Mouse (Mus musculus) T-helper 2 cell (primary cell): ENCODE data around the gene Ext2.

Experiments used
- in situ Hi-C: fragments of 300-600 bp; cut with MboI, MseI; formaldehyde crosslinking; loops from one replicate; pipeline ENCODE4 v1.15.1; 2025; ENCODE audit warnings: high pct_unique_total_duplicates

Ext2 gene

DNA sequence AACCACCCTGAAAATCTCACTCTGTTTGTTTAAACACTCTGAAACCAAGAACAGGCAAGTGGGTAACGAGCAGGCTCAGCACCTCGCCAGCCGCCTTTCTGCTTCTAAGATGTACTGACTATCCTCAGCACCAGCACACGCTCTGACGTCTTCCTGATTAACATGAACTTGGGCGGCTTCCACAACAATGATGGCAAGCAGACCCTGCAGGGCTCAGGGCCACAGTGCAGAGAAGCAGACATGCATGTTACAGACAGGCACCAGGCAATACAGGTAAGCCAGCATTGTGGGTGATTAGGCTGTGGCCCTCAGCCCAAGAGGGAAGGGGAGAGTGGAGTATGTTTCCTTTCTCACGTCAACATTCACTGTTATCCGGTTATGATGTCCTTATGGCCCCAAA is 14.9 kb downstream of the Ext2 start:
- in situ Hi-C loops = no loop called here

- in situ Hi-C loops = no loop called here
Measured at GRCm38 (mm10) chr2:93806487-93807201, 15.7 kb downstream of the Ext2 start.

DNA sequence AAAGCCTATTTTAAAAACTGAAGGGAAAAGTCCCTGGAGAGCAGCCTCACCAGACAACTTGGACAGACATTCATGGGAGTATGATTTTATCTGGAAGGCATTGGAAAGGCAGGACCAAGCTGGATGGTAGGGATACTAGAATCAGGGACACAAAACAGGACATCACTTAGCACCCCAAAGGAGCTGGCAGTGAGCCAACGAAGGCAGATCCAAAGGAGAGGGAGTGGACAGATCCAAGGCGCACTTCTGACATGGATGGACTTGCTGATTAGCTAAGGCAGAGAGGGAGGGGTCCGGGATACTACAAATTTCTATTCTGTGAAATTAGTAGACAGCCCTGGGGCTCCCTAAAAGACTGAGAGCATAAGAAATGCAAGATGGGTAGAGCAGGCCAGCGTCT is 16.8 kb downstream of the Ext2 start:
- in situ Hi-C loops = no loop called here

- in situ Hi-C loops = no loop called here
Measured at GRCm38 (mm10) chr2:93805066-93805465, 17.3 kb downstream of the Ext2 start.

DNA sequence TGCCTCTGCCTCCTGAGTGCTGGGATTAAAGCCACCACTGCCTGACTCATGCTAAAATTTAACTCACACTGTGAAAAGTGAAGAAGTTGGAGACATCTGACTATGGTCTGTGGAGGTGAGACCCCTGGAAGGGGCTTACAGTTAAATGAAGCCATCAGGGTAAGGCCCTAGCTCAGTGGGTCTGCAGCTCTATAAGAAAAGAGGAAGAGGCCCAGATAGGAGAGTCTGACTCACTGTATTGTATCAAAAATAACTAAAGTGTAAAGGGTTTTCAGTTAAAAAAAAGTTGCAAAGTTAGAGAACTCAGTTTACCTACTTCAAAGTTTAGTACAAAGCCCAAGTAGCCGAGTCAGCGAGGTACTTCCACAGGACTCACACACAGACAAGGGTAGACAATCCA is 19.4 kb downstream of the Ext2 start:
- in situ Hi-C loops = no loop called here

DNA sequence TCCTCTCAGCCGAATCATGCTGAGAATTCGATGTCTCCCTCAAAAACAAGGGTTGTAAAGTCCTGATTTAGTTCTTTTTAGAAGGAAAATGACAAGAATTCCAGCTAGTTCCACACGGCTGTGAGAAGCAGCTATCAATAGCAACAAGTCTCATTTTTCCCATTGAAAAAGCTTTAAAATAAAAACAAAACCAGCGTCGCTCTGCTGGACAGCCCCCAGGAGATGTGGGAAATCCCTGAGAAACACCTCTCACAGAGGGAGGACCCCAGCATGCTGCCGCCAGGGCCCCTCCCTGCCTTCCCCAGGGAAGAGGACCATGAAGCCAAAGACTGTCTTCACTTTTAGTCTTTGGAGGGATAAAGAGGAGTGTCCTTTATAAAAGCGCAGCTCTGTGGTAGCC is 21.3 kb downstream of the Ext2 start:
- in situ Hi-C loops = no loop called here

GRCm38 (mm10) chr2:93797162-93797795 is 25.1 kb downstream of the Ext2 start:
- in situ Hi-C loops = no loop called here

GRCm38 (mm10) chr2:93794375-93794774 is 28.0 kb downstream of the Ext2 start:
- in situ Hi-C loops = no loop called here

DNA sequence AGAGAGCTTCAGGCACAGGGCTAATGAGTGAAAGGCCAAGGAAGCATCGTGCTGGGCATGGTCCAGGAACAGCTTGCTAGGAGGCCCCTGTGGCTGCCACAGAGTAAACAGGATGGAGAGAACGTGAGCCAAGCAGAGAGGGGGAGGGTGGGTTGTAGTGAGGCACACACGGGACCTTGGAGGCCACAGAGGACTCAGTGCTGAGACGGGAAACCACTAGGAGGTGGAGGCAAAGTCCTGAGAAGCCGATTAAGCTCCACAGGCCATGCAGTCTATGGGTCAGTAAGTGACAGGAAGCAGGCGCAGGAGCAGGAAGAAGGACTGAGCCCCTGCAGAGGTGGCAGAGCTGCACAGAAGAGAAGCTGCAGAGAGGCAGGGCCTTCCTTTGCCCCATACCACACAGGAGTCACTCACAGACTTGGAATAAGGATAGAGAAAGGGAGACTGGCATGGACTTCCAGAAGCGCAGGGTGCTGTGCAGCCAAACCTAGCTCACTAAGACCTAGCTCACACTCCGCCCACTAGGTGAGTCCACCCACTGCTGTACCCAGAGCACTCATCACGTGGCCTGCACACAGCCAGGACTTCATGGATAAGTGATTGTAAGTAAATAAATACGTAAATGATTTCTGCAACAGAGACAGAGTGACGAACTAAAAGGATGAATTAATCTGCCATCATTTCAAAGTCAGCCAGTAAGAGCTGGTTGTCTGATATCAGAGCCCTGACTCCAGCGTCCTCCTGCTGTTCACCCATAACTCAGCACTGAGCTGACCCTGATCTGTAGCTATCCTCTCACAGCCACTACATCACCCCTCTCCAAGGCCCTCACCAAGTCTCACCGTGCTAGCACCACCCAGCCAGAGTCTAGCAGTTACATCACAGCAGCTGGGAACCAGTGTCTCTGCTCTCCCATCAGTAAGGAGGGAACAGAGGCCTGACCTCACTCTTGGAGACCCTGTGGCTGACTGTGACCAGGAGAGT is 30.6 kb downstream of the Ext2 start:
- in situ Hi-C loops = no loop called here

DNA sequence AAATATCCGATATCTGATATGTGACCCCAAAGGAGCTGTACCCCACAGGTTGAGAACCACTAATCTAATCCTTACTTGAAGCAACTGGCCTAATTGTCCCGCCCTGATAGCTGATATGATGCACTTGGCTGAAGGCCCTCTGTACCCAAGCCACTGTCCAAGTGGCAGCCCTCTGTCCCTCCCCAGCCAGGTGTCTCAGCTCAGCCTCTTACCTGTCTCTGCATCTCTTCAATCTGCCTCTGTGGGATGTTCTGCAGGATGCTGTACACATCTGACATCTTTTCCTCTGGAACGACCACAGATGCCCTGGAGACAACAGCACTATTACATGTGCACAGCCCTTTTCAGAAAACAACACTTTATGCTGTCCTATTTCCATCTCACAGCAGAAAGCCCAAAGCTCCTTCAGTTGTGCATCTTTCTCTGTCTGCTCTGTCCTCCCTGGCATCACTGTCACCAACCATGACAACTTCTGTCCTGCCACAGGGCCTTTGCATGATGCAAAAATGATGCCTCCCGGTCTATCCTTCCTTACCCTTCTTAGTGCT is 31.5 kb downstream of the Ext2 start:
- in situ Hi-C loops = no loop called here

DNA sequence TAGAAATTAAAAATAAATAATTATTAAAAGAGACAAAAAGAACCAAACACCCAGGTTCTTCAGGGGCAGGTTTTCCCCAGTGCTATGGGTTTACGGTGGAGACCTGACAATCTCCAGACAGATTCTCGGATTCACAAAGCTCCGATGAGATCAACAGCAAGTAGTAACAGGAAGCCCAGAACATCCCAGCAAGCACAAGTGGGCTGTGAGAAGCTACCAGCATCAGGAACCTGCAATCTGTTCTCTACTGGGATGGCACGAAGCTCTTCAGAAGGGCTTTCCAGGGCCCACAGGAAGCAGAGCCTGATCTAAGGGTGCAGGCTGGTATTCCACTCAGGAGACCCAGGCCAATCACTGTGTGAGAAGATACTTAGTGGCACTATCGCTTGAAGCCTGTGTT is 33.8 kb downstream of the Ext2 start:
- in situ Hi-C loops = no loop called here

- in situ Hi-C loops = no loop called here
Measured at GRCm38 (mm10) chr2:93786175-93786574, 36.2 kb downstream of the Ext2 start.

DNA sequence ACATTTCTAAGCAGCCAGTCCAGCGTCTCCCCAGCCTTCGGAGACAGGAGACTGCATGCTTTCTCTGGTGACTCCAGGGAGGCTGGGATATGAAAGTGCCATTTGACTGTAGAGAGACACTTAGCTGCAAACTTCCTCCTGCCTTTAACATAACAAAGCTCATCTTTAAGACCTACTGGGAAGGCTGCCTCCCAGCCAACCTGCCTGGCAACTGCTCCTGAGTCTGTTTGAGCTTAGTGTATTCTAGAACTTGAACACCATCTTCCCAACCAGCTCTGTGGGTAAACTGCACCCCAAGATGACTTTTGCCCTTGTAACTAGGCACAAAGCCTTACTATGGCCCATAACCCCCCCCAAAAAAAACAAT is 37.0 kb downstream of the Ext2 start:
- in situ Hi-C loops = no loop called here

DNA sequence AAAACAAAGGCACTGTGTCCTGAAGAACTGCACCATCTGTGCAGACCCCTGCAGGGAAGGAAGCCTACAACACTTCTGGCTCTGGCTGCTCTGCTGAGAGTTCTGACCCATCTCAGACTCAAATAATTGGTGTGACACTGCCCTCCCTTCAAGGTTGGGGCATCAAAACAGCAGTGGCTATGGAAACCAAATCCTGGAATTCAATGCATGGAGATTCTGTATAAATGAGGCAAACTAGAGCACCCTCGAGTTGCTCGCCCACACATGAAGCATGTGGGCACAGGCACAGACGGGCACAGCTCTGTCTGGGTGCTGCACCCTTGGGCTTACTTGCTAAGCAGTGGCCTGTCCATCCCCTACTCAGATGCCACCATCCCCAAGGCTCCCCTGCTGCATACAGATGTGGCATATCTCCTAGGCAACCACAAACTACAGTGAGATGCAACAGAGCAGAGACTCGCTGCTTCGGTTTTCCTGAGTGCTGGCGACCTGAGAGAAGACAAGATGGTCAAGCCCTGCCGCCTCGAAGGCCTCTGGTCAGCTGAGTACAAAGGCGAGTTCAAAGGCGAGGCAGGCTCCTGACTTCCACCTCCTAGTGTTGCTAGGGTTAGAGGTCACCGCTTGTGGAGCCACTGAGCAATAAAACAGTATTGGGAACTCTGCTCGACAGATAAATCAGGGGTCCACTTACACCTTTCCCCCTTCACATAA is 37.5 kb downstream of the Ext2 start:
- in situ Hi-C loops = no loop called here

DNA sequence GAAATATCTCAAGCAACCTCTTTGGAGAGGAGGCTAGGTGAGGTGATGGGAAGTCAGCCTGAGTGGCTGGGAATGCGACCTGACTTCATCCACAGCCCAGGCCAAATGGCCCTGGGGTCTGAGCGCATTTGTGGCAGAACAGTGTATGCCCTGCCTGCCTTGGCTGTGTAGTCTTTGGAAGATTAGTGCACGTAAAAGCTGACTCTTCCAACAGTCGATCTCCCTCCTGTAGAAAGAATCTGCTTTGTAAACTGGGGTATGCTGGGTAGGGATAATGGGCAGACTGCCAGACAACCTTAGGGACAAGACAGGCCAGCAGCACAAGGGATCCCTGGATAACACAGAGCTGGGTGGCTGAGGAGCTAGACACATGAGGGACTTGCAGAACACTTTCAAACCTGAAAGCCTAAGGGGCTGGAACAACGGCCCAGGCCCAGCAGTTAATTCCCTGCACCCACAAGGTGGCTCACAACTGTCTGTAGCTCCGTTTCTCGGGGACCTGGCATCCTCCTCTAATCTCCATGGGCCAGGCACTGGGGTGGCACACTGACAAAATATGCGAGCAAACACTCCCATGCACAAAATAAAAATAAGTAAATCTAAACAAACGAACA is 38.3 kb downstream of the Ext2 start:
- in situ Hi-C loops = no loop called here

- in situ Hi-C loops = no loop called here
Measured at GRCm38 (mm10) chr2:93782682-93783081, 39.7 kb downstream of the Ext2 start.

GRCm38 (mm10) chr2:93782156-93782555 is 40.2 kb downstream of the Ext2 start:
- in situ Hi-C loops = no loop called here

DNA sequence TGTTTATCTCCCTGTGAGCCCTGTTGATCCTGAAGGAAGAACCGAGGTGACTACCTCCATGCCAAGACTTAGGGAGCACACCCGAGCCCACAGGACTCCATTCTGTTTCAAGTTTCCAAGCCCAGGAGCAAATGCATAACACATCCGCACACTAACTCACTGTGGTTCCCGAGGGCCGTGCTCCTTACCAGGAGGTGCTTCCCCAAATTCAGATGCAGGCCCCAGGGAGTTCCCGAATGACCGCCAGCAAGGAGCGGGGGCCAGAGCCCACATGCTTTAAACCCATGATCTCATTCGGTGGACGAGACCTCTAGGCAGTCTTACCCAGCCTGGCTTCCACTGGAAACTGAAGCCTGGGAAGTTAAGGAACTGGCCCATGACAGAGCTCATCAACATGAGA is 41.8 kb downstream of the Ext2 start:
- in situ Hi-C loops = no loop called here

GRCm38 (mm10) chr2:93779897-93780208 is 42.5 kb downstream of the Ext2 start:
- in situ Hi-C loops = no loop called here

GRCm38 (mm10) chr2:93779081-93779896 is 43.1 kb downstream of the Ext2 start:
- in situ Hi-C loops = no loop called here
